ENCODE assay signal across 18 mouse cellular contexts in the genomic region with DNA sequence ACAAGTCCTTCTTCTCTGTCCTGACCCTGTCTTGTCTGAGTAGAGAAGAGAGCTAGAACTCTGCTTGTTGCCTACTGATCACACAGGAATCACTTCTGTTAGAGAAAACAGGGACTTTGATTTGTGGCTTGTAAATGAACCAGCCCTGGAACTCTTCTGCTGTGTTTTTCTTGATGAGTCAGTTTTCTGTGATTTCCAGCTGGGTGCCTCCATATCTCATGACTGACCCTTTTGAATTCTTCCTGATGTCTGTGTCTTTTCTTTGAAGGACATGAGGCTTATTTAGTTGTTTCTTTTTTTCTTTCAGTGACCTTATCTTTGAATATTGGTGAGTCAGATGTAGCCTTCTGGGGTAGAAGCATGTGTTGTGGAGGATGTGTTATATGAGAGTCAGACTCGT.
DNase-seq lines count a peak whose midpoint lies in the region; ATAC-seq lines count a peak whose summit lies in the region.
"Had no signal": no experiment of that assay in that cellular context is flagged by ENCODE, and none has a peak within 500 bp of the region (broad histone marks: within the 10 kb centered on the region; RNA-seq: fewer than 3 reads in every experiment).

No protein-coding gene starts in this region.

- DNase-seq in adrenal gland, adult 8-10 months = peak; percentile 28
- DNase-seq in adrenal gland, postnatal 25 days = no peak
- peak; percentile 2 for DNase-seq in right cerebral cortex, adult 18-20 months
- no peak for DNase-seq in right cerebral cortex, postnatal 25 days
- peak; percentile 61 for DNase-seq in Muller cell, postnatal 12 days (ENCODE audit: inconsistent ontology term)
- DNase-seq: cerebellum, adult 11-12 months; cerebellum, adult 8-10 months; cerebellum, postnatal 10 days; cerebellum, postnatal 36 days; embryo, embryonic 11 days; gastrocnemius, adult 2 months; gastrocnemius, postnatal 14 days; heart, adult 11 months; kidney, adult 2 months had no signal

- no peak for ATAC-seq in erythroblast, adult 5-6 weeks (replicated peaks; ENCODE audit: low FRiP score, poor library complexity, severe bottlenecking)
- ATAC-seq: forebrain, embryonic 13.5 days; forebrain, embryonic 16.5 days; intestine, postnatal 0 days had no signal

Comparison
In these comparisons a context has a peak if more than half of its experiments do, and no peak if none do; other contexts are left out.
1. DNase-seq: peak in adrenal gland, adult 8-10 months (single experiment), right cerebral cortex, adult 18-20 months (single experiment) and Muller cell, postnatal 12 days (single experiment); none in adrenal gland, postnatal 25 days (single experiment) and right cerebral cortex, postnatal 25 days (single experiment).